18 mouse cellular contexts compared by ENCODE assay signal in genomic region chr11:93344869-93345268, GRCm38 (mm10).
DNase-seq lines count a peak whose midpoint lies in the region; ATAC-seq lines count a peak whose summit lies in the region.
"Had no signal": no experiment of that assay in that cellular context is flagged by ENCODE, and none has a peak within 500 bp of the region (broad histone marks: within the 10 kb centered on the region; RNA-seq: fewer than 3 reads in every experiment).

No protein-coding gene starts in this region.

- H3K36me3 ChIP-seq in forebrain, embryonic 14.5 days (ENCODE audit: control insufficient read depth, insufficient read depth, low read length): no peaks in the 10 kb centered on the region
- no peaks in the 10 kb centered on the region for H3K36me3 ChIP-seq in forebrain, embryonic 11.5 days (ENCODE audit: control insufficient read depth, insufficient read depth, low read length)
- no peaks in the 10 kb centered on the region for H3K36me3 ChIP-seq in limb, embryonic 10.5 days
- H3K36me3 ChIP-seq: heart, embryonic 13.5 days; neural tube, embryonic 12.5 days; stomach, embryonic 15.5 days had no signal

- no peak overlapping the region for H3K27ac ChIP-seq in forebrain, embryonic 14.5 days (ENCODE audit: low read depth, low read length)
- H3K27ac ChIP-seq in forebrain, embryonic 11.5 days (ENCODE audit: low read depth, low read length): no peak overlapping the region
- no peak overlapping the region for H3K27ac ChIP-seq in limb, embryonic 10.5 days
- H3K27ac ChIP-seq: heart, embryonic 13.5 days; neural tube, embryonic 12.5 days; stomach, embryonic 15.5 days had no signal

- no peak overlapping the region for H3K9ac ChIP-seq in forebrain, embryonic 14.5 days (ENCODE audit: low read length)
- no peak overlapping the region for H3K9ac ChIP-seq in forebrain, embryonic 11.5 days (ENCODE audit: low read length)
- H3K9ac ChIP-seq: heart, embryonic 13.5 days; lung, embryonic 14.5 days; neural tube, embryonic 12.5 days; stomach, embryonic 15.5 days had no signal

- DNase-seq in forebrain, embryonic 14.5 days (ENCODE audit: low spot score): peak; percentile 52
- DNase-seq in forebrain, embryonic 11.5 days (ENCODE audit: low spot score): no peak
- peak; percentile 72 for DNase-seq in left cerebral cortex, postnatal 4 days
- DNase-seq in left cerebral cortex, adult 8-10 months (ENCODE audit: low spot score in 2 of 2): no peak
- peak; percentile 83 for DNase-seq in cerebellum, adult 8-10 months
- DNase-seq in layer of hippocampus, adult 9-11 months: peak; percentile 10
- no peak for DNase-seq in limb, embryonic 10.5 days (ENCODE audit: low spot score)
- DNase-seq in B cell, adult 2 months: no peak
- DNase-seq: adrenal gland, postnatal 25 days; heart, postnatal 4 days; liver; lung, embryonic 14.5 days had no signal

- no peak overlapping the region for H3K4me3 ChIP-seq in forebrain, embryonic 14.5 days (ENCODE audit: low read depth, low read length)
- no peak overlapping the region for H3K4me3 ChIP-seq in forebrain, embryonic 11.5 days (ENCODE audit: low read depth, low read length)
- H3K4me3 ChIP-seq in limb, embryonic 10.5 days: no peak overlapping the region
- H3K4me3 ChIP-seq: erythroblast, embryonic 14.5 days; heart, embryonic 13.5 days; neural tube, embryonic 12.5 days; stomach, embryonic 15.5 days had no signal

- no peak for ATAC-seq in forebrain, embryonic 14.5 days
- no peak for ATAC-seq in forebrain, embryonic 11.5 days (replicated peaks; ENCODE audit: low FRiP score)
- ATAC-seq: midbrain, embryonic 16.5 days had no signal

- no peaks in the 10 kb centered on the region for H3K27me3 ChIP-seq in forebrain, embryonic 14.5 days (replicated peaks; ENCODE audit: control insufficient read depth, insufficient read depth, low read length)
- H3K27me3 ChIP-seq in forebrain, embryonic 11.5 days (ENCODE audit: control insufficient read depth, insufficient read depth, low read length): no peaks in the 10 kb centered on the region
- H3K27me3 ChIP-seq in limb, embryonic 10.5 days (ENCODE audit: low read depth, poor library complexity, severe bottlenecking): no peaks in the 10 kb centered on the region
- H3K27me3 ChIP-seq: CH12.LX; heart, embryonic 13.5 days; neural tube, embryonic 12.5 days; stomach, embryonic 15.5 days had no signal

- no peaks in the 10 kb centered on the region for H3K4me1 ChIP-seq in forebrain, embryonic 14.5 days (ENCODE audit: control insufficient read depth, insufficient read depth, low read length)
- no peaks in the 10 kb centered on the region for H3K4me1 ChIP-seq in forebrain, embryonic 11.5 days (replicated peaks; ENCODE audit: control insufficient read depth, insufficient read depth, low read length)
- no peaks in the 10 kb centered on the region for H3K4me1 ChIP-seq in limb, embryonic 10.5 days
- H3K4me1 ChIP-seq: heart, embryonic 13.5 days; neural tube, embryonic 12.5 days; stomach, embryonic 15.5 days had no signal

- H3K9me3 ChIP-seq in forebrain, embryonic 14.5 days (replicated peaks; ENCODE audit: control insufficient read depth, low read length): no peaks in the 10 kb centered on the region
- H3K9me3 ChIP-seq in forebrain, embryonic 11.5 days (ENCODE audit: control insufficient read depth, low read length): no peaks in the 10 kb centered on the region
- no peaks in the 10 kb centered on the region for H3K9me3 ChIP-seq in limb, embryonic 10.5 days (replicated peaks)
- H3K9me3 ChIP-seq: heart, embryonic 13.5 days; neural tube, embryonic 12.5 days; stomach, embryonic 15.5 days had no signal

- intact Hi-C loops in left cerebral cortex, postnatal 4 days (cut with DNase I): no loop called here

- H3K4me2 ChIP-seq in forebrain, embryonic 14.5 days (ENCODE audit: low read length): no peak overlapping the region
- no peak overlapping the region for H3K4me2 ChIP-seq in forebrain, embryonic 11.5 days (ENCODE audit: low read depth, low read length, severe bottlenecking)
- H3K4me2 ChIP-seq: heart, embryonic 13.5 days; lung, embryonic 14.5 days; neural tube, embryonic 12.5 days; stomach, embryonic 15.5 days had no signal

- WGBS in forebrain, embryonic 14.5 days: 60% methylated on average over 3 of the region's 3 CpGs
- 74% methylated on average over 3 of the region's 3 CpGs for WGBS in forebrain, embryonic 11.5 days
- 86% methylated on average over 3 of the region's 3 CpGs for WGBS in limb, embryonic 10.5 days

Comparison
In these comparisons a context has a peak if more than half of its experiments do, and no peak if none do; other contexts are left out.
1. DNase-seq: peak in forebrain, embryonic 14.5 days (single experiment), left cerebral cortex, postnatal 4 days (single experiment), cerebellum, adult 8-10 months (single experiment) and layer of hippocampus, adult 9-11 months (single experiment); none in forebrain, embryonic 11.5 days (single experiment), left cerebral cortex, adult 8-10 months (0 of 2), limb, embryonic 10.5 days (single experiment) and B cell, adult 2 months (0 of 2).